Mouse (Mus musculus) myocyte (in vitro differentiated cells): ENCODE measurements around the gene Gch1. TPM values are rescaled to one million over a fixed set of nuclear protein-coding genes. Genes with fewer than 3 reads are reported as not detected.

Experiments used
- H3K27me3 ChIP-seq: one replicate; pipeline ENCODE4 v1.6.1; 2011; ENCODE audit not compliant: control insufficient read depth, insufficient read depth, insufficient read length
- H3K36me3 ChIP-seq: one replicate; pipeline ENCODE4 v1.6.1; 2011; ENCODE audit not compliant: control insufficient read depth, insufficient read depth
- H3K4me2 ChIP-seq: one replicate; pipeline ENCODE4 v1.6.1; 2011; ENCODE audit warnings: low read depth, control low read depth
- H3K4me3 ChIP-seq: one replicate; pipeline ENCODE4 v1.5.1; 2011; ENCODE audit warnings: mild to moderate bottlenecking, control low read depth, moderate library complexity
- H3K79me2 ChIP-seq: one replicate; pipeline ENCODE4 v1.6.1; 2011; ENCODE audit not compliant: control insufficient read depth, insufficient read depth
- H3ac ChIP-seq: one replicate; pipeline ENCODE4 v1.6.1; 2011; ENCODE audit not compliant: control insufficient read depth, insufficient read length
- CEBPB ChIP-seq: IDR thresholded peaks from 2 replicates; pipeline ENCODE4 v1.6.1; 2011; ENCODE audit warnings: mild to moderate bottlenecking, moderate library complexity; ENCODE audit not compliant: poor library complexity, insufficient read depth, severe bottlenecking
- E2F4 ChIP-seq: IDR thresholded peaks from one replicate; pipeline ENCODE4 v1.6.1; 2011; ENCODE audit warnings: mild to moderate bottlenecking, control low read depth, moderate library complexity; ENCODE audit not compliant: insufficient read depth
- MAX ChIP-seq: IDR thresholded peaks from one replicate; pipeline ENCODE4 v1.6.1; 2011; ENCODE audit warnings: low read depth, mild to moderate bottlenecking, control low read depth
- MYOD1 ChIP-seq, 3 experiments: IDR thresholded peaks; one replicate each; pipeline ENCODE4 v1.6.1; 2011; ENCODE audit warnings: control low read depth in 2 of 3, low read depth in 2 of 3, mild to moderate bottlenecking in 2 of 3, moderate library complexity in 1 of 3; ENCODE audit not compliant: insufficient read length in 2 of 3, control insufficient read depth in 1 of 3
- MYOG ChIP-seq, 3 experiments: IDR thresholded peaks; one replicate each; pipeline ENCODE4 v1.6.1; 2011; ENCODE audit warnings: control low read depth in 2 of 3, low read depth in 2 of 3, mild to moderate bottlenecking in 2 of 3; ENCODE audit not compliant: insufficient read length in 2 of 3, control insufficient read depth in 1 of 3, insufficient read depth in 1 of 3
- POLR2A ChIP-seq: IDR thresholded peaks from one replicate; pipeline ENCODE4 v1.6.1; 2011; ENCODE audit warnings: low read depth, mild to moderate bottlenecking, control low read depth, moderate library complexity; ENCODE audit not compliant: insufficient read length
- POLR2AphosphoS2 ChIP-seq: IDR thresholded peaks from one replicate; pipeline ENCODE4 v1.6.1; 2011; ENCODE audit warnings: low read depth, control low read depth; ENCODE audit not compliant: insufficient read length
- REST ChIP-seq: IDR thresholded peaks from one replicate; pipeline ENCODE4 v1.6.1; 2011; ENCODE audit warnings: mild to moderate bottlenecking, control low read depth, moderate library complexity; ENCODE audit not compliant: insufficient read depth, insufficient read length
- SRF ChIP-seq: IDR thresholded peaks from one replicate; pipeline ENCODE4 v1.6.1; 2011; ENCODE audit warnings: low read depth; ENCODE audit not compliant: control insufficient read depth, insufficient read length
- TCF12 ChIP-seq: IDR thresholded peaks from one replicate; pipeline ENCODE4 v1.6.1; 2011; ENCODE audit warnings: mild to moderate bottlenecking, control low read depth; ENCODE audit not compliant: poor library complexity, insufficient read depth, severe bottlenecking
- TCF3 ChIP-seq: IDR thresholded peaks from one replicate; pipeline ENCODE4 v1.6.1; 2011; ENCODE audit warnings: low read depth, control low read depth; ENCODE audit not compliant: insufficient read length
- USF1 ChIP-seq: IDR thresholded peaks from one replicate; pipeline ENCODE4 v1.6.1; 2011; ENCODE audit warnings: low read depth, mild to moderate bottlenecking, control low read depth, moderate library complexity
- polyA plus RNA-seq: library from polyadenylated mRNA; unstranded; fragments of >200 nt; fragmentation: generic; extraction: Trizol; gene quantifications from one replicate; pipeline ENCODE4 v1.2.1, GENCODE M21; 2012; ENCODE audit warnings: missing spikeins

Gch1 gene
- polyA plus RNA-seq, 1 experiment, result 15.0 TPM

DNA sequence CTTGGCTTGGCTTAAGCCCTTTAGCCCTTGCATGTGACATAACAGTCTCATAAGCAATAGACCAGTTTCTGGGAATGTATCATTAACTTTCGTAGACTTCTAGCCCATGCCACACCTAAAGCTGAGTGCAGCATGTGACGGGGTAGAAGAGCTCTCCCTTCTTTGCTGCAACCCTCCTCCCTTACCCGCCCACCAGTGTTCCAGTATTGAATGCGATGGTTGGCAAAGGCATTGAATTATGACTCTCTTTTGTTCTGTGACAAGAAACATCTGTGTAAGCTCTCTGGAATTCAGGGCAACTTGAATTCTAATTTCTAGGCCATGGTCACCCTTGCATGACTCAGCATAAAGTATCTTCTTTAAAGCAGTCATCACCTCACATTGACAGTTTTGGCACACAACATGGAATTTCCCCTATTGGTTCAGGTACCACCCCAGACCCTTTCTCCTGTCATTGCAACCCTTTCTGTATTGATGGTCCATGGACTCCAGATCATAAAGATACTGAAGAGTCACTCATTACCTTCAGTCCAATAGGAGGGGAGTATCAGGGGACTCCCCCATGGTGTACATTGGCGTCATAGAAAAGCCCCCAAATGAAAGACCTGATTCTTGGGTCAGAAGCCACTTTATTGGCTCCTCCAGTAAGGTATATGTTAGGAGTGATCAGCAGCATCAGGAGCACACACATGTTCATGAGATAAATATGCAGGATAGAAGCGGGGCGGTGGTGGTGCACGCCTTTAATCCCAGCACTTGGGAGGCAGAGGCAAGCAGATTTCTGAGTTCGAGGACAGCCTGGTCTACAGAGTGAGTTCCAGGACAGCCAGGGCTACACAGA is 29.8 kb upstream of the Gch1 start:
- TF ChIP-seq USF1 (peak; percentile 10), TCF3 (no peak), POLR2A (no peak), MYOG (IDR thresholded peaks at IDR 0.05; ENCODE audit: control insufficient read depth in 1 of 3, insufficient read depth in 1 of 3, insufficient read length in 2 of 3, low read depth in 2 of 3) (no peak), TCF12 (no peak)
- Histone ChIP-seq H3K36me3 (no peaks in the 10 kb centered on the region), H3K4me3 (no peak overlapping the region), H3K4me2 (peak overlapping the region; percentile 12), H3K79me2 (no peaks in the 10 kb centered on the region), H3ac (no peak overlapping the region), H3K27me3 (no peaks in the 10 kb centered on the region)

DNA sequence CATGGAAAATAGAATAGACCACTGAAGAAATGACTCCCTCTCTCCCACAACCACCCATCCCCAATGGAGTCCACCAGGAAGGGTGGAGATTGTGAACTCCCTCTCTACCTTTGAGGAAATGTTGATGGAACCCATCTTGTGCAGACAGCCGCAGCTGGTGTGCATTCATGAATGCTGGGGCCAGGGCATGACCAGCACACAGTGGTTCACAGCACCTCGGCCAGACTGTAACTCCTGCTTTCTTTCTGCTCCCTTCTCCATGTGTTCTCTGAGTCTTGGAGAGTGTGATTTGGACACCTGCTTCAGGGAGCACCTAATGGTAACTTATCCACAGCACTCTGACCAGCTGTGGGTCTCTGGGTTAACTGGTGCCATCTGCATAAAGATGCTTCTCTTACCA is 27.3 kb upstream of the Gch1 start:
- Histone ChIP-seq H3ac (no peak overlapping the region), H3K79me2 (no peaks in the 10 kb centered on the region), H3K36me3 (no peaks in the 10 kb centered on the region), H3K4me2 (no peak overlapping the region), H3K27me3 (no peaks in the 10 kb centered on the region), H3K4me3 (no peak overlapping the region)
- TF ChIP-seq POLR2AphosphoS2 (no peak), POLR2A (no peak), USF1 (no peak), MYOG (IDR thresholded peaks at IDR 0.05; ENCODE audit: control insufficient read depth in 1 of 3, insufficient read depth in 1 of 3, insufficient read length in 2 of 3, low read depth in 2 of 3) (no peak), SRF (no peak), TCF12 (no peak), TCF3 (no peak), CEBPB (no peak), REST (no peak), MYOD1 (IDR thresholded peaks at IDR 0.05; ENCODE audit: control insufficient read depth in 1 of 3, insufficient read length in 2 of 3, low read depth in 2 of 3) (no peak), MAX (no peak), E2F4 (no peak)

DNA sequence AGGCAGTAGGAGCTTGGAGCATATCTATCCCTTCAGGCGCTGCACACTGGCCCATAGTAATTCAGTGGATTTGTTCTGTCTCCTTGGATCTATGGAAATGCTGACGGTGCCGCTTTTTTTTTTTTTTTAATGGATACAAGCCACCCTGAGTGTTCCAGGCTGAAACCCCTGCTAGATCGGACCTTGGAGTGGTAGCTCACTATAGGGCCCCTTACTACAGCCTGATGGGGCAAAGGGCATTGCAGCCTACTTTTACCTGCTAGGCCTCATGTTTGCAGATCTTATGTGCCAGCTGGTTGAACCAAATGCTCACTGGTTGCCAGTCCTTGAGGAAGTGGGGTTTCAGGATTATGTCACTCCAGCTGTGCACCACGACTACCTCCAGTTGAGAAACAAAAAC is 25.2 kb upstream of the Gch1 start:
- TF ChIP-seq MYOD1 (IDR thresholded peaks at IDR 0.05; ENCODE audit: control insufficient read depth in 1 of 3, insufficient read length in 2 of 3, low read depth in 2 of 3), result no peak
- no peak for TF ChIP-seq USF1
- Histone ChIP-seq H3ac (no peak overlapping the region), H3K36me3 (no peaks in the 10 kb centered on the region), H3K4me2 (no peak overlapping the region), H3K79me2 (no peaks in the 10 kb centered on the region), H3K4me3 (no peak overlapping the region), H3K27me3 (no peaks in the 10 kb centered on the region)

DNA sequence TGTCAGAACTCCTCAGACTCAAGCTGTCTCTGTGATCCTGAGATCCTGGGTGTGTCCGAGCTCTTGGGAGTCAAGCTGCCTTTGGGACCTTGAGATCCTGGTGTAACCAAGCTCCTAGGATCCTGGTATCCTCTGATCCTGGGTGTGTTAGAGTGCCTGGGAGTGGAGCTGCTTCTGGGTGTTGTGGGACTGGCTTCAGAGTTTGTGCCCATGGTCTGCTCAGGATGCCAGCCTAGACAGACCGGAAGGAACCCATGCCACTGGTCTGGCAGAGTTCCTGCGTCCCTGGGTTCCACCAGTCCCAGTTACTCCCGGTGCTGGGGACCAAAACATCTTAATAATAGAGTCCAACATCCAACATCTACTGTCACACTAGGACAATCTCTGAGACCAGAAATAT is 24.1 kb upstream of the Gch1 start:
- Histone ChIP-seq H3K4me2 (no peak overlapping the region), H3ac (no peak overlapping the region), H3K4me3 (no peak overlapping the region), H3K79me2 (no peaks in the 10 kb centered on the region), H3K36me3 (no peaks in the 10 kb centered on the region), H3K27me3 (no peaks in the 10 kb centered on the region)
- TF ChIP-seq MYOD1 (IDR thresholded peaks at IDR 0.05; ENCODE audit: control insufficient read depth in 1 of 3, insufficient read length in 2 of 3, low read depth in 2 of 3) (no peak), REST (no peak), TCF12 (no peak), POLR2A (no peak), MAX (no peak)

DNA sequence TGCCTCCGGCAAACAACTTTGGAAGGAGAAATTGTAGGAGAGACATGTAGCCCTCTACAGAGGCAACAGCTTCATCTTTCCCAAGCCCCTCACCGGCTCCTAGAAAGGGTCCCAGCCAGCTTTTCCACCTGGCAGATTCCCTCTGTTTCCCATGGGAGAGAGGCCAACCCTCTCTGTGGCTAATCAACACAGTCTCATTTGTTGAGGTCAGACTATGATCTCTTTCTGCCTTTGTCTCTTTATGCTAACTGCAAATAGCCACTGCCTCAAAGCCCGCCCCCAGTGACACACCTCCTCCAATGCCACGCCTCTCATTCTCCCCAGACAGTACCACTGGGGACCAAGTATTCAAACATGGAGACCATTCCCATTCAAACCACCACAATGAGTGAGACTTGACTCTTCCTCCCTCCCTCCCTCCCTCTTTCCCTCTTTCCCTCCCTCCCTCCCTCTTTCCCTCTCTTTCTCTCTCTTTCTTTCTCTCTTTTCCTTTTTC is 20.5 kb upstream of the Gch1 start:
- H3K27me3 ChIP-seq, result no peaks in the 10 kb centered on the region
- no peak for TF ChIP-seq POLR2A
- no peak for TF ChIP-seq REST
- TF ChIP-seq TCF3, result no peak
- TF ChIP-seq SRF, result no peak
- TF ChIP-seq TCF12, result no peak
- no peak for TF ChIP-seq MYOD1 (IDR thresholded peaks at IDR 0.05; ENCODE audit: control insufficient read depth in 1 of 3, insufficient read length in 2 of 3, low read depth in 2 of 3)
- no peak for TF ChIP-seq USF1
- TF ChIP-seq MYOG (IDR thresholded peaks at IDR 0.05; ENCODE audit: control insufficient read depth in 1 of 3, insufficient read depth in 1 of 3, insufficient read length in 2 of 3, low read depth in 2 of 3), result no peak
- no peak for TF ChIP-seq CEBPB
- TF ChIP-seq POLR2AphosphoS2, result no peak
- no peak for TF ChIP-seq E2F4
- TF ChIP-seq MAX, result no peak
- H3K4me3 ChIP-seq, result no peak overlapping the region

More for the DNA sequence above, 20.5 kb upstream of the Gch1 start:
- no peaks in the 10 kb centered on the region for H3K79me2 ChIP-seq
- no peak overlapping the region for H3ac ChIP-seq
- no peaks in the 10 kb centered on the region for H3K36me3 ChIP-seq
- no peak overlapping the region for H3K4me2 ChIP-seq
